Mouse (Mus musculus): Measurements from ENCODE around the gene Rnf40.

DNA sequence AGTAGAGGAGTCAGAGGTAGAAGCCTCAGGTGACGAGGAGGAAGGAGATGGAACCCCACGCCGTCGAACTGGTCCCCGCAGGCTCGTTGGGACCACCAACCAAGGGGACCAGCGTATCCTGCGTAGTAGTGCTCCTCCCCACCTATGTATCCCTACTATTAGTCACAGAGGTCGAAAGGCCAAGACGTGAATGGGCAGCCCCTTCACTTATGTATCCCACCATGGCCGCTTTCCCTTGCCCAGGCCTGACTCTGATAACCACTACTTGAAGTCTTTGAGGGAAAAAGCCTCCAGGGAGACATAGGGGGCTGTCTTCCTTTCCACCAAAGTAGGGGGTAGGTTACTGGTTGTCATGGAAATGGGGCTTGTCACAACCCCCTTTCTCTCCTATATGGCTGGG is 28.0 kb upstream of the Rnf40 start:
- TF ChIP-seq CTCF (IDR thresholded peaks at IDR 0.05; ENCODE audit: borderline replicate concordance, insufficient read depth, low read depth, low read length) (no peak), POLR2A (IDR thresholded peaks at IDR 0.05; ENCODE audit: borderline replicate concordance, insufficient read depth, low read length) (no peak)
